Mouse (Mus musculus): Measurements from ENCODE around the gene Dazap2. TPM values are rescaled to one million over a fixed set of nuclear protein-coding genes. Genes with fewer than 3 reads are reported as not detected.

Gene Dazap2
- polyA plus RNA-seq, 1 experiment from 2014 or later: 155 TPM

DNA sequence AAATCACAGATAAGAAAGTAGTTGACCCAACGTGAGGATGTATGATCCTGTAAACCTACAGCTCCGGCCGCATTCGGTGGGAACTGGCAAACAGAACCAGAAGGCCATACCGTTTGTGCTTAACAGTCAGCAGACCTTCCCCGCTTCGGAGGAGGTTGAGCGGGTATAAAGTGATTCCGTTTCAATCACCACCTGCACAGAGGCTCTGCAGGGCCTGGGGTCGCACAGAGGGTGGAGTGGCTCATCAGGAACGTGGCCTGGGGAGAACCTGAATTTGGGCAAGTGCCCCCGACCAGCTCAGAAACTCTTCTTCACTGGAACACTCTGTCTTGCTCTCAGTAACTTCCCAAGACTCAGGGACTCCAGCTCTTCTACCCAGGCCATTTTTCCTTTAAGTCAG, 51.7 kb downstream of the Dazap2 start:
- Histone ChIP-seq H3K9me3 (no peaks in the 10 kb centered on the region), H3K27me3 (no peaks in the 10 kb centered on the region), H3K9ac (no peak overlapping the region), H3K27ac (no peak overlapping the region), H3K4me3 (no peak overlapping the region), H3K4me2 (no peak overlapping the region), H3K4me1 (peaks cover 13% of the 10 kb centered on the region), H3K36me3 (no peaks in the 10 kb centered on the region)
- no peak for ATAC-seq (ENCODE audit: insufficient number of reproducible peaks, insufficient read depth, low FRiP score, low TSS enrichment, low read depth)
- WGBS: 29% methylated on average over 12 of the region's 12 CpGs

DNA sequence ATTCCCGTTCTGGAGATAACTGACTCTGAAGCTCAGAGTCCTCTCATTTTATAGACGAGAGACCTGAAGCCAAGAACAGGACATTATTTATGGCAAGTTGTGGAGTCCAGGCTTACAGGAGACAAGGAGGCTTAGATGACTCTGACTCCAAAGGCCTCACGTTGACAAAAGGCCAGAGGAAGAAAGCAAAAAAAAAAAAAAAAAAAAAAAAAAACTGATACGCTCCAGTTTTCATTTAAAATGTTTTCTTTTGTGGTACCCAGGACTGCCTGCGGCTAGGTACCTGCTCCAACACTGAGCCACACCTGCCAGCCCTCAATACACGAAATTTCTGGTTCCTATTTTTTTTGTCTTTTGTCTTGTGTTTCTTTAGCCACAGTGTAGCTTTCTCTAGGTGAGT, 52.3 kb downstream of the Dazap2 start:
- Histone ChIP-seq H3K36me3 (no peaks in the 10 kb centered on the region), H3K9me3 (no peaks in the 10 kb centered on the region), H3K4me2 (no peak overlapping the region), H3K27me3 (no peaks in the 10 kb centered on the region), H3K4me3 (no peak overlapping the region), H3K4me1 (peaks cover 13% of the 10 kb centered on the region), H3K27ac (no peak overlapping the region), H3K9ac (no peak overlapping the region)
- ATAC-seq (ENCODE audit: insufficient number of reproducible peaks, insufficient read depth, low FRiP score, low TSS enrichment, low read depth): no peak
- 67% methylated on average over 6 of the region's 6 CpGs for WGBS

DNA sequence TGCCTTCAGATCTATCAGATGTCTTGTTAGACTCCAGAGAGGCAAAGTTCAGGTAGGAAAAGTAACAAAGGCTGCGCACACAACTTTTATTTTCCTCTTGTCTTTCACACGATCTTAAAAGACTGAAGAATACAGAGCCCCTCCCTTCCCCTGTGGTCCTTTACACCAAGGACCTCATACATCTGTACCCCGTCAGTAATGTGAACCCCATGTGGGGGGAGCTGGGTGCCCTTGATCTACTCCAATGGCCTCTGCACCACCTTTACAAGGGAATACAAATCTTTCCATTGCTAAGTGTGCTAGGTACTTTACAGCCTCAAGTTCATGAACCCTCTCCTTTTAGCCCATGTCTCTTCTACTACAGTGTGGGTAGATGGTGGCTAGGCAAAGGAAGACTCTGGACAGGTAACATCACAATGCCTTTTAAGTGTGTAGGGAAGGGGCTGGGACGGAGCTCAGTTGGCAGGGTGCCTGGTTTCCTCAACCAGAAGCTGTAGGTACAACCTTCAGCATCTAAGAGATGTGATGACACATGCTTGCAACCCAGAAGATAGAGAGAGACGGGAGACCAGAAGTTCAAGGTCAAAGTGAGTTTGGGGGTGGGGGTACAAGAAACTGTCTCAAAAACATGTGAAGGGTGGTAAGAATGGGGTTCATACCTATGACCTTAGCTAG, 52.9 kb downstream of the Dazap2 start:
- 78% methylated on average over 5 of the region's 5 CpGs for WGBS
- Histone ChIP-seq H3K4me3 (no peak overlapping the region), H3K27ac (no peak overlapping the region), H3K9ac (no peak overlapping the region), H3K27me3 (no peaks in the 10 kb centered on the region), H3K4me2 (no peak overlapping the region), H3K9me3 (no peaks in the 10 kb centered on the region), H3K36me3 (no peaks in the 10 kb centered on the region), H3K4me1 (peaks cover 13% of the 10 kb centered on the region)
- ATAC-seq (ENCODE audit: insufficient number of reproducible peaks, insufficient read depth, low FRiP score, low TSS enrichment, low read depth): no peak

DNA sequence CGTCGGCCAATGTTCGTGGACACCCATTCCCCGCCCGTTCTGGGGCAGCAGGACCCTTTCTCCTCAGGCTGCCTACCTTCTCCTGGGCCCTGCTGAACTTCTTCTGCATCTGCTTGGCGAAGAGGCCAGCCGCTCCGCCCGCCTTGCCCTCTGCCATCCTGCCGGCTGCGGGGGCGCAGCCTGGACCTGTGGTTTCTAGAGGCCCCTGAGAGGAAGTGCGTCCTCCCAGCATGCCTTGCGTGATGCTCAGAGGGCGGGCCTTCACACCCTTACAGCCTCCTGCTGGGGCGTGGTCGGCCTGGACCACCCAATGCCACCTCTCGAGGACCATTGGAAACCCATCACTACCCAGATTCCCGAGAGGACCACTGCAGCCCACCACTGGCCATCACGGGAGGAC, 54.2 kb downstream of the Dazap2 start, which contains the start of gene Bin2:
Bin2 (minus strand) TSS at position 217 of the 400 bp plus-strand sequence.
- peaks cover 13% of the 10 kb centered on the region for H3K4me1 ChIP-seq
- no peak within 1 kb of the TSS for H3K9ac ChIP-seq
- WGBS: 94% methylated on average over 20 of the region's 20 CpGs

DNA sequence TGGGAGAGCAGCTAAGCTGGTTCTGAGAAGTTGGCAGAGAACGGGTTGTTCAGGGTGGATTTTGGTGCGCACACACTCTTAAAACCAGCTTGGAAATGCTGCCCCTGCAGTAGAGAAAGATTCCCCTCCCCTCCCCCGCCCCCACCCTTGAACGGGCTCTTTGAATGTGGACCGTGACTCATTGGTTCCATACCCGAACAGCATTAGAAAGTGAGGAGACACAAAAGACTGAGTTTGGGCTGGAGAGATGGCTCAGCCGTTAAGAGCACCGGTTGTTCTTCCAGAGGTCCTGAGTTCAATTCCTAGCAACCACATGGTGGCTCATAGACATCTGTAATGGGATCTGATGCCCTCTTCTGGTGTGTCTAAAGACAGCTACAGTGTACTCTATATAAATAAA, 54.9 kb downstream of the Dazap2 start:
- Histone ChIP-seq H3K9ac (no peak overlapping the region), H3K4me3 (no peak overlapping the region), H3K4me2 (no peak overlapping the region), H3K4me1 (peaks cover 13% of the 10 kb centered on the region), H3K9me3 (no peaks in the 10 kb centered on the region), H3K36me3 (no peaks in the 10 kb centered on the region), H3K27ac (no peak overlapping the region), H3K27me3 (no peaks in the 10 kb centered on the region)
- whole genome bisulfite sequencing: 48% methylated on average over 8 of the region's 8 CpGs
- ATAC-seq (ENCODE audit: insufficient number of reproducible peaks, insufficient read depth, low FRiP score, low TSS enrichment, low read depth): no peak

More for the DNA sequence above, 54.2 kb downstream of the Dazap2 start, which contains the start of gene Bin2:
- no peaks in the 10 kb centered on the region for H3K9me3 ChIP-seq
- no peak within 1 kb of the TSS for H3K4me2 ChIP-seq
- ATAC-seq (ENCODE audit: insufficient number of reproducible peaks, insufficient read depth, low FRiP score, low TSS enrichment, low read depth): no peak
- no peaks in the 10 kb centered on the region for H3K36me3 ChIP-seq
- H3K4me3 ChIP-seq: no peak within 1 kb of the TSS
- H3K27ac ChIP-seq: no peak within 1 kb of the TSS
- no peaks in the 10 kb centered on the region for H3K27me3 ChIP-seq

Small RNA genes within 50 kb of the gene (microRNA-seq; reads per million reads assigned to microRNA genes)
- not detected for gene Mir6961

Other genes starting within 250 kb of the Dazap2 start
- gene Gm5475, start 193.2 kb upstream of the Dazap2 start, polyA plus RNA-seq (2015; fragmentation: Nextera tagmentation; extraction: Ambion mirVana): 0.10 TPM in 1 of 2 replicates, not detected in the other
- gene Slc11a2, start 190.3 kb upstream of the Dazap2 start, polyA plus RNA-seq (2015; fragmentation: Nextera tagmentation; extraction: Ambion mirVana): 21.8 and 22.0 TPM in 2 replicates
- 31.4 and 33.0 TPM in 2 replicates for gene Letmd1, start 146.3 kb upstream of the Dazap2 start, polyA plus RNA-seq (2015; fragmentation: Nextera tagmentation; extraction: Ambion mirVana)
- 24.3 and 24.8 TPM in 2 replicates for gene Csrnp2, start 119.9 kb upstream of the Dazap2 start, polyA plus RNA-seq (2015; fragmentation: Nextera tagmentation; extraction: Ambion mirVana)
- gene Tfcp2, start 63.3 kb upstream of the Dazap2 start, polyA plus RNA-seq (2015; fragmentation: Nextera tagmentation; extraction: Ambion mirVana): 26.4 and 32.5 TPM in 2 replicates
- gene Pou6f1, start 15.4 kb upstream of the Dazap2 start, polyA plus RNA-seq (2015; fragmentation: Nextera tagmentation; extraction: Ambion mirVana): 14.4 and 18.2 TPM in 2 replicates
- 9.2 and 10.1 TPM in 2 replicates for gene Smagp, start 21.6 kb downstream of the Dazap2 start, polyA plus RNA-seq (2015; fragmentation: Nextera tagmentation; extraction: Ambion mirVana)
- 2.1 and 4.7 TPM in 2 replicates for gene Bin2, start 54.2 kb downstream of the Dazap2 start, polyA plus RNA-seq (2015; fragmentation: Nextera tagmentation; extraction: Ambion mirVana)
- gene Cela1, start 72.6 kb downstream of the Dazap2 start, polyA plus RNA-seq (2015; fragmentation: Nextera tagmentation; extraction: Ambion mirVana): 1.5 and 2.1 TPM in 2 replicates
- 1.1 and 1.3 TPM in 2 replicates for gene Galnt6, start 114.0 kb downstream of the Dazap2 start, polyA plus RNA-seq (2015; fragmentation: Nextera tagmentation; extraction: Ambion mirVana)
- gene Slc4a8, start 146.4 kb downstream of the Dazap2 start, polyA plus RNA-seq (2015; fragmentation: Nextera tagmentation; extraction: Ambion mirVana): 5.0 and 6.3 TPM in 2 replicates

All from embryonic facial prominence, embryonic 13.5 days (tissue).